Mouse (Mus musculus): ENCODE data around the gene Nxph1. TPM values are rescaled to one million over a fixed set of nuclear protein-coding genes. Genes with fewer than 3 reads are reported as not detected.
A peak's percentile ranks its signal among the peaks of the same experiment; 100 is the strongest.

The Nxph1 gene
- polyA plus RNA-seq, 1 experiment from 2014 or later = 82.6 TPM

- Histone ChIP-seq H3K36me3 (ENCODE audit: control insufficient read depth, insufficient read depth, low read length) (no peaks in the 10 kb centered on the region), H3K4me2 (ENCODE audit: low read length) (no peak overlapping the region), H3K4me3 (replicated peaks; ENCODE audit: low read depth, low read length) (no peak overlapping the region), H3K27me3 (ENCODE audit: control insufficient read depth, insufficient read depth, low read length) (no peaks in the 10 kb centered on the region), H3K27ac (replicated peaks; ENCODE audit: low read depth, low read length) (no peak overlapping the region), H3K4me1 (ENCODE audit: control insufficient read depth, insufficient read depth, low read length) (no peaks in the 10 kb centered on the region), H3K9ac (replicated peaks; ENCODE audit: low read length) (no peak overlapping the region), H3K9me3 (ENCODE audit: control insufficient read depth, low read length) (no peaks in the 10 kb centered on the region)
- ATAC-seq (ENCODE audit: low FRiP score, low TSS enrichment) (no peak), DNase-seq (no peak)
- WGBS = 81% methylated on average over 3 of the region's 3 CpGs
Observed at GRCm38 (mm10) chr6:9066435-9066834, 118.2 kb downstream of the Nxph1 start.

- ATAC-seq (ENCODE audit: low FRiP score, low TSS enrichment) (no peak), DNase-seq (no peak)
- H3K27ac ChIP-seq (replicated peaks; ENCODE audit: low read depth, low read length) = no peak overlapping the region
- no peak overlapping the region for H3K9ac ChIP-seq (replicated peaks; ENCODE audit: low read length)
- H3K36me3 ChIP-seq (ENCODE audit: control insufficient read depth, insufficient read depth, low read length) = no peaks in the 10 kb centered on the region
- H3K9me3 ChIP-seq (ENCODE audit: control insufficient read depth, low read length) = no peaks in the 10 kb centered on the region
- no peak overlapping the region for H3K4me2 ChIP-seq (ENCODE audit: low read length)
- H3K4me3 ChIP-seq (replicated peaks; ENCODE audit: low read depth, low read length) = no peak overlapping the region
- no peaks in the 10 kb centered on the region for H3K4me1 ChIP-seq (ENCODE audit: control insufficient read depth, insufficient read depth, low read length)
- H3K27me3 ChIP-seq (ENCODE audit: control insufficient read depth, insufficient read depth, low read length) = no peaks in the 10 kb centered on the region
- 72% methylated on average over 7 of the region's 7 CpGs for WGBS
Observed at GRCm38 (mm10) chr6:9069913-9070312, 121.7 kb downstream of the Nxph1 start.

DNA sequence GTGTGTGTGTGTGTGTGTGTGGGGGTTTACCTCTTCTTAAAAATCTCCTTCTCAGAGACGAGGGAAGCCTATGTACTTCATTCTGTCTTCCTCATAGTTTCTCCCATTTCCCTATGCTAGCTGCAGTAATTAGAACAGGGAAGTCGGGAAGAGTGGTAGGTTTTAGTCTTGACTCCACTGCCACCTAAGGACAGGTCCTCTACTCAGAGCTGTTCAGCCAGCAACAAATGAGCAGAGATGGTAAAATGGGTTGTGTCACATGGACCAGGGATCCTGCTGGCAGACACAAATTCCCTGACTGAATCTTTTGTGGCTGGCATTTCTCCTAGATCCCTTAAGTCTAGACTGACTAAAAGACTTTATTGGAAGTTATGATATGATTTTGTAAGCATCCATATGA, 128.2 kb downstream of the Nxph1 start:
- Histone ChIP-seq H3K36me3 (ENCODE audit: control insufficient read depth, insufficient read depth, low read length) (no peaks in the 10 kb centered on the region), H3K4me1 (ENCODE audit: control insufficient read depth, insufficient read depth, low read length) (no peaks in the 10 kb centered on the region), H3K9ac (replicated peaks; ENCODE audit: low read length) (no peak overlapping the region), H3K27me3 (ENCODE audit: control insufficient read depth, insufficient read depth, low read length) (no peaks in the 10 kb centered on the region), H3K9me3 (ENCODE audit: control insufficient read depth, low read length) (no peaks in the 10 kb centered on the region), H3K4me2 (ENCODE audit: low read length) (no peak overlapping the region), H3K4me3 (replicated peaks; ENCODE audit: low read depth, low read length) (no peak overlapping the region), H3K27ac (replicated peaks; ENCODE audit: low read depth, low read length) (no peak overlapping the region)
- ATAC-seq (ENCODE audit: low FRiP score, low TSS enrichment) (no peak), DNase-seq (no peak)
- WGBS = 59% methylated on average over 2 of the region's 2 CpGs

DNA sequence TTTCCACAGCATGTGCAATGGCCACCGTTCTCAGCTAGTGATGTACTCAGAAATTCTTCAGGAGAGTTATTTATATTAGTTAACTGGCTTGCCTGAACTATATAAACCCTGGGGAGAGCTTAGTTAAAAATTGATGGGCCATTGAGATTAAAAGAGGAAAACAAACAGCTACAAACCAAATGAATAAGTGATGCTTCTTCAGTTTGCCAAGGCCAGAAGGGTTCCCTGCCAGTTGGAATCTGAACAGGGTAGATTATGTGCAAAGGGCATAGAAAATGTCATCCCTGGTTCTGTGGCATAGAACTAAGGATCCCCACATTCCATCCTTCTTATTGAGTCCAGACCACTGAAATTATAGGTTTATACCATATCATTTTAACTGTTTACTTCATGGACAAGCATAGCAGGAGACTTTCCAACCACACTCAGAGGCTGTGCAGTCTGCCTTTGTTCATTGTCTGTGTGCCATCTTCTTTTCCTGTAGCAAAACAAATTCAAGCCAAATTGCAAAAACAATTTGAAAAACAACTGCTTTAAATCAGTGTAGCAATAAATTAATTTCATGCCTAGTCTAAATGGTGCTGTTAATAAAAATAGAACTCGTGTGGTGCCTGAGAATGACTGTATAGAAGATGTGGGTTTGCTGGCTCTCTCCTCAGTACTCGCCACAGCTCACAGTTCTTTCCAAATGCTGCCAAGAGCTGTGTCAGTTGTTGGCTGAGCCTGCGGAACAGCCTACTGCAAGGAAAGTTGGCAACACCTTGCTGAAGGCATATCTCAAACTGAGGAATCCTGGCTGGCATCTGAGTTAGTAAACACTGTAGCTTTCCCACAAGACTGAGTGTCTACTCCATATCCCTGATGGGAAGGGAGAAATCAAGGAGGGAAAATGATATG, 129.8 kb downstream of the Nxph1 start:
- Histone ChIP-seq H3K4me1 (ENCODE audit: control insufficient read depth, insufficient read depth, low read length) (no peaks in the 10 kb centered on the region), H3K4me2 (ENCODE audit: low read length) (no peak overlapping the region), H3K9ac (replicated peaks; ENCODE audit: low read length) (no peak overlapping the region), H3K9me3 (ENCODE audit: control insufficient read depth, low read length) (no peaks in the 10 kb centered on the region), H3K4me3 (replicated peaks; ENCODE audit: low read depth, low read length) (no peak overlapping the region), H3K27ac (replicated peaks; ENCODE audit: low read depth, low read length) (no peak overlapping the region), H3K36me3 (ENCODE audit: control insufficient read depth, insufficient read depth, low read length) (no peaks in the 10 kb centered on the region), H3K27me3 (ENCODE audit: control insufficient read depth, insufficient read depth, low read length) (no peaks in the 10 kb centered on the region)
- no peak for ATAC-seq (ENCODE audit: low FRiP score, low TSS enrichment)
- WGBS = 80% methylated on average over 4 of the region's 4 CpGs
- no peak for DNase-seq

GRCm38 (mm10) chr6:9083851-9084250, 135.6 kb downstream of the Nxph1 start:
- WGBS = 87% methylated on average over 3 of the region's 3 CpGs
- no peaks in the 10 kb centered on the region for H3K9me3 ChIP-seq (ENCODE audit: control insufficient read depth, low read length)
- H3K4me1 ChIP-seq (ENCODE audit: control insufficient read depth, insufficient read depth, low read length) = no peaks in the 10 kb centered on the region
- no peaks in the 10 kb centered on the region for H3K36me3 ChIP-seq (ENCODE audit: control insufficient read depth, insufficient read depth, low read length)
- no peak overlapping the region for H3K27ac ChIP-seq (replicated peaks; ENCODE audit: low read depth, low read length)
- no peak overlapping the region for H3K4me3 ChIP-seq (replicated peaks; ENCODE audit: low read depth, low read length)
- H3K4me2 ChIP-seq (ENCODE audit: low read length) = no peak overlapping the region
- no peaks in the 10 kb centered on the region for H3K27me3 ChIP-seq (ENCODE audit: control insufficient read depth, insufficient read depth, low read length)
- ATAC-seq (ENCODE audit: low FRiP score, low TSS enrichment) = no peak
- no peak for DNase-seq
- no peak overlapping the region for H3K9ac ChIP-seq (replicated peaks; ENCODE audit: low read length)

GRCm38 (mm10) chr6:9097345-9097744, 149.1 kb downstream of the Nxph1 start:
- ATAC-seq (ENCODE audit: low FRiP score, low TSS enrichment) = no peak
- no peak for DNase-seq

GRCm38 (mm10) chr6:9107366-9107765, 159.1 kb downstream of the Nxph1 start:
- no peak for DNase-seq
- Histone ChIP-seq H3K9me3 (ENCODE audit: control insufficient read depth, low read length) (no peaks in the 10 kb centered on the region), H3K4me2 (ENCODE audit: low read length) (no peak overlapping the region), H3K4me3 (replicated peaks; ENCODE audit: low read depth, low read length) (no peak overlapping the region), H3K36me3 (ENCODE audit: control insufficient read depth, insufficient read depth, low read length) (no peaks in the 10 kb centered on the region), H3K27ac (replicated peaks; ENCODE audit: low read depth, low read length) (no peak overlapping the region), H3K9ac (replicated peaks; ENCODE audit: low read length) (no peak overlapping the region), H3K27me3 (ENCODE audit: control insufficient read depth, insufficient read depth, low read length) (no peaks in the 10 kb centered on the region), H3K4me1 (ENCODE audit: control insufficient read depth, insufficient read depth, low read length) (no peaks in the 10 kb centered on the region)
- ATAC-seq (ENCODE audit: low FRiP score, low TSS enrichment) = no peak

More at GRCm38 (mm10) chr6:9097345-9097744, 149.1 kb downstream of the Nxph1 start:
- WGBS = 91% methylated on average over 2 of the region's 2 CpGs
- Histone ChIP-seq H3K4me3 (replicated peaks; ENCODE audit: low read depth, low read length) (no peak overlapping the region), H3K9me3 (ENCODE audit: control insufficient read depth, low read length) (no peaks in the 10 kb centered on the region), H3K4me1 (ENCODE audit: control insufficient read depth, insufficient read depth, low read length) (no peaks in the 10 kb centered on the region), H3K36me3 (ENCODE audit: control insufficient read depth, insufficient read depth, low read length) (no peaks in the 10 kb centered on the region), H3K27ac (replicated peaks; ENCODE audit: low read depth, low read length) (no peak overlapping the region), H3K27me3 (ENCODE audit: control insufficient read depth, insufficient read depth, low read length) (no peaks in the 10 kb centered on the region), H3K9ac (replicated peaks; ENCODE audit: low read length) (no peak overlapping the region), H3K4me2 (ENCODE audit: low read length) (no peak overlapping the region)

DNA sequence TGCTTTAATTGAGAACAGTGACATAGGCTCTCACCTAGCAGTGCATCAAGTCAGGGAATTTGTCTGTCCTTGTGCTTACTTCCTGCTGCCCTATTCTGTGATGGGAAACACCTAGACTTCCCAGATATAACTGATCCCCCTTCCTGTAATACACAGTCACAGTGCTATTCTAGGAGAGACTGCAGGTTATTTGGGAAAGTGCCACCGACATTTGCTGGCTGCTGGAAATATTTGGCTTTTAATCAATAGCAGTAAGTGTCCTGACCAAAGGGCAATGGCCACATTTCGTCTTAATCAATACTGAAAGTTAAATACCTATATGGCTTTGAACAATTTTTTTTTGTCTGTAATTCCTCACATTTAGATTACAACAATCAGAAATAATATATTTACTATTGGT, 170.9 kb downstream of the Nxph1 start:
- Histone ChIP-seq H3K4me1 (ENCODE audit: control insufficient read depth, insufficient read depth, low read length) (no peaks in the 10 kb centered on the region), H3K9ac (replicated peaks; ENCODE audit: low read length) (no peak overlapping the region), H3K9me3 (ENCODE audit: control insufficient read depth, low read length) (no peaks in the 10 kb centered on the region), H3K4me3 (replicated peaks; ENCODE audit: low read depth, low read length) (no peak overlapping the region), H3K4me2 (ENCODE audit: low read length) (no peak overlapping the region), H3K36me3 (ENCODE audit: control insufficient read depth, insufficient read depth, low read length) (no peaks in the 10 kb centered on the region), H3K27ac (replicated peaks; ENCODE audit: low read depth, low read length) (no peak overlapping the region), H3K27me3 (ENCODE audit: control insufficient read depth, insufficient read depth, low read length) (no peaks in the 10 kb centered on the region)
- ATAC-seq (ENCODE audit: low FRiP score, low TSS enrichment) (no peak), DNase-seq (no peak)
- WGBS = 88% methylated on average over 2 of the region's 2 CpGs

DNA sequence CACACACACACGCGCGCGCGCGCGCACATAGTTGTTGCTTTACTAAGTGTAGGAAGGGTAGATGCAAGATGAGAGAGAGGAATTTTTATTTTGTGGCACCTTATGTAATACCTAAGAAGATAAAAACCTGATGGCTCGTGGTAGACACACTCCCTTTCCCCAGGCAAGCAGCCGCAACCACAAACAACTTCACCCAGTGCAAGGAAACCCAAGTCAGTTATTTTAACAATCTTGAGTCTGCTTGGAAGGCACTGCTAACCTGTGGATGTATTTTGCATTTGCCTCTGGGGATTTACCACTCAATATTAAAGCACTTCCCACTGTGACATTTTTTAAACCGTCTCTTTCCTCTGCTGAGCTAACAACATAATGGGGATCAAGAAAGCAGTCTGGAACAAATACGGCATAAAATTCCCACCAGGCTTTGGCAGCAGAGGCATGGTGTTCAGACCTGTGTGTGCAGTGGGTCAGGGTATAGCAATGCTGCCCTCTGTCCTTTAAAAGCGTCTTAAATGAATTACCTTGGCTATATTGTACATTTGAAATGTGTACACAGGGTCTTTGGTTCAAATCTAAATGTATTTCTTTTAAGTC, 176.2 kb downstream of the Nxph1 start:
- DNase-seq (peak; percentile 26), ATAC-seq (ENCODE audit: low FRiP score, low TSS enrichment) (no peak; the same call in 1 of the 2 replicates)
- no peak overlapping the region for H3K27ac ChIP-seq (replicated peaks; ENCODE audit: low read depth, low read length)
- no peak overlapping the region for H3K9ac ChIP-seq (replicated peaks; ENCODE audit: low read length)
- no peaks in the 10 kb centered on the region for H3K36me3 ChIP-seq (ENCODE audit: control insufficient read depth, insufficient read depth, low read length)
- H3K4me3 ChIP-seq (replicated peaks; ENCODE audit: low read depth, low read length) = no peak overlapping the region
- no peaks in the 10 kb centered on the region for H3K27me3 ChIP-seq (ENCODE audit: control insufficient read depth, insufficient read depth, low read length)
- WGBS = 74% methylated on average over 12 of the region's 12 CpGs
- H3K9me3 ChIP-seq (ENCODE audit: control insufficient read depth, low read length) = no peaks in the 10 kb centered on the region
- H3K4me1 ChIP-seq (ENCODE audit: control insufficient read depth, insufficient read depth, low read length) = 0 out of 2 replicates have a peak, but pooled peaks cover 3% of the 10 kb centered on the region
- H3K4me2 ChIP-seq (ENCODE audit: low read length) = no peak overlapping the region
